Mouse (Mus musculus) limb, embryonic 13.5 days (tissue): ENCODE results near the gene Gm42906. TPM values are rescaled to one million over a fixed set of nuclear protein-coding genes. Genes with fewer than 3 reads are reported as not detected.

ENCODE experiments used
- ATAC-seq: fragments of 200-750 bp; cut with Nextera tagmentation; 2 replicates; pipeline ENCODE4 v1.8.0; 2017; ENCODE audit warnings: low read depth, moderate number of reproducible peaks, moderate TSS enrichment; ENCODE audit not compliant: low FRiP score
- H3K27ac ChIP-seq: fragments of 300-500 bp; sonication (generic); 2 replicates; pipeline ENCODE4 v1.5.1; 2015; ENCODE audit warnings: inconsistent platforms, mild to moderate bottlenecking, moderate library complexity
- H3K27me3 ChIP-seq: fragments of 300-500 bp; sonication (generic); 2 replicates; pipeline ENCODE4 v1.6.1; 2015; ENCODE audit warnings: mild to moderate bottlenecking, inconsistent platforms
- H3K36me3 ChIP-seq: fragments of 300-500 bp; sonication (generic); 2 replicates; pipeline ENCODE4 v1.6.1; 2015; ENCODE audit warnings: inconsistent platforms, mild to moderate bottlenecking, moderate library complexity
- H3K4me1 ChIP-seq: fragments of 300-500 bp; sonication (generic); 2 replicates; pipeline ENCODE4 v1.6.1; 2015; ENCODE audit warnings: inconsistent platforms
- H3K4me2 ChIP-seq: fragments of 300-500 bp; sonication (generic); replicated peaks from 2 replicates; pipeline ENCODE4 v1.6.1; 2015; ENCODE audit warnings: inconsistent platforms, mild to moderate bottlenecking, moderate library complexity
- H3K4me3 ChIP-seq: fragments of 300-500 bp; sonication (generic); 2 replicates; pipeline ENCODE4 v1.5.1; 2015; ENCODE audit warnings: moderate library complexity, mild to moderate bottlenecking, inconsistent platforms
- H3K9ac ChIP-seq: fragments of 300-500 bp; sonication (generic); 2 replicates; pipeline ENCODE4 v1.6.1; 2015; ENCODE audit warnings: mild to moderate bottlenecking, inconsistent platforms
- H3K9me3 ChIP-seq: fragments of 300-500 bp; sonication (generic); 2 replicates; pipeline ENCODE4 v1.6.1; 2016; ENCODE audit warnings: inconsistent platforms
- WGBS: fragments of 180-500 bp; shearing (Covaris S2); methylation state at CpG from one replicate; pipeline ENCODE4 v1.1.7; 2015; 5-methylcytosine and 5-hydroxymethylcytosine counted together
- polyA plus RNA-seq: library from polyadenylated mRNA; unstranded; fragments of >200 nt; fragmentation: Nextera tagmentation; extraction: Ambion mirVana; gene quantifications from 2 replicates; pipeline ENCODE4 v1.2.1, GENCODE M21; 2015

Gene Gm42906
- polyA plus RNA-seq, 1 experiment from 2014 or later, result not detected

- ATAC-seq, result no peak
- peaks cover 23% of the 10 kb centered on the region for H3K4me1 ChIP-seq
- H3K36me3 ChIP-seq, result no peaks in the 10 kb centered on the region
- H3K27ac ChIP-seq, result peak overlapping the region; percentile 23; the same call in 1 of the 2 replicates
- H3K9me3 ChIP-seq, result no peaks in the 10 kb centered on the region
- no peak overlapping the region for H3K9ac ChIP-seq
- H3K4me3 ChIP-seq, result no peak overlapping the region
- WGBS, result 70% methylated on average over 1 of the region's 1 CpGs
- no peaks in the 10 kb centered on the region for H3K27me3 ChIP-seq
- 0 out of 2 replicates have a peak overlapping the region, but pooled peaks have one; percentile 15 for H3K4me2 ChIP-seq
Observed at GRCm38 (mm10) chr5:151173774-151174173, 254.2 kb downstream of the Gm42906 start.

DNA sequence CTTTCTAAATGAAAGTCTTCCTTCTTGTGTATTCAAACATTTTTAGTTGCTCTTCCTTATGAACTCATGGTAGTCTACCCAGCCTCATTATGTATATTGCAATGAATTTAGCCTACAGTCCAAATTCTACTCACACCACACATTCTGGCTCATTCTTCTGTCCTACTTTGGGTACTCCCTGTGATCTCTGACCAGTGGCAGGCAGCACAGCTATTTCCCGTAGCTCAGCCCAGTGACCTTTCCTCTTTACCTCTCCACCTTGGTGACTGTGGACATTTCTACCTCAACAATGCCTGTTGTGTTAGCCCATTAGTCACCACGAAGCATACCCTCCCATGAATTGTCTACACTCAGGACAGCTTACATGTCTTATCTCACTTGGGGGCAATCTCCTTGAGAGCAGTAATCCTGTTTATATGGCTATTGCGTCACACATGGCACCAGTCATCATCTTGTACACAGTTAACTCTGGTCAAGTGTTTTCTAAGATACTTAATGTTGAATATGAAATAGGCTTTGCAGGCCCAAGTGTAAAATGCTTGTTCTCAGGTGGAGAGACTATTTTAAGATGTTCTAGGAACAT is 257.7 kb downstream of the Gm42906 start:
- H3K27ac ChIP-seq, result no peak overlapping the region
- H3K9me3 ChIP-seq, result no peaks in the 10 kb centered on the region
- ATAC-seq, result no peak
- no peak overlapping the region for H3K4me2 ChIP-seq
- H3K4me1 ChIP-seq, result peaks cover 46% of the 10 kb centered on the region
- H3K4me3 ChIP-seq, result no peak overlapping the region
- no peaks in the 10 kb centered on the region for H3K27me3 ChIP-seq
- WGBS, result 80% methylated on average over 3 of the region's 3 CpGs
- H3K9ac ChIP-seq, result no peak overlapping the region
- no peaks in the 10 kb centered on the region for H3K36me3 ChIP-seq

- 93% methylated on average over 3 of the region's 3 CpGs for WGBS
- no peaks in the 10 kb centered on the region for H3K36me3 ChIP-seq
- H3K27ac ChIP-seq, result no peak overlapping the region
- H3K27me3 ChIP-seq, result no peaks in the 10 kb centered on the region
- no peaks in the 10 kb centered on the region for H3K9me3 ChIP-seq
- H3K4me1 ChIP-seq, result peaks cover 43% of the 10 kb centered on the region
- H3K9ac ChIP-seq, result no peak overlapping the region
- no peak overlapping the region for H3K4me2 ChIP-seq
- no peak overlapping the region for H3K4me3 ChIP-seq
- no peak for ATAC-seq
Observed at GRCm38 (mm10) chr5:151168191-151168590, 259.8 kb downstream of the Gm42906 start.

DNA sequence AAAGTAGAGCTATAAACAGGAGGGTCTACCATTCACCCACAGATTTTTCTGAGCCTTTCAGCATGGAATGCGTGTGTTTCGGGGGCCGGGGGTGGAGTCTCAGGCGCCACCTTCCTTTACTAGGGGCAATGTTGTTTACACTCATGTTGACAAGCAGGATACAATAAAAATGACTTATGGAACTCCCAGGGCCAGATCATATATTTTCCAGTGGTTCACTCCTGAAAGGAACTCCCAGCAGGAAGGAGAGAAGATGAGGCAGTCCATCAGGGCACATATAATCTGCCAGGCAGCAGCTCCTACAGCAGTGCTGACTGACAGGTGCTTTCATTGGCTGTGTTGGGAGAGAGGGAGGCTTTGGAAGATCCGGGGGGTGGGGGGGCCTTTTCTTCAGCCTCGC is 260.3 kb downstream of the Gm42906 start:
- Histone ChIP-seq H3K9ac (no peak overlapping the region), H3K4me2 (no peak overlapping the region), H3K4me3 (no peak overlapping the region), H3K36me3 (no peaks in the 10 kb centered on the region), H3K27ac (no peak overlapping the region), H3K9me3 (no peaks in the 10 kb centered on the region), H3K4me1 (peaks cover 43% of the 10 kb centered on the region), H3K27me3 (no peaks in the 10 kb centered on the region)
- no peak for ATAC-seq
- WGBS, result 54% methylated on average over 6 of the region's 6 CpGs

GRCm38 (mm10) chr5:151166266-151166665 is 261.7 kb downstream of the Gm42906 start:
- Histone ChIP-seq H3K27ac (no peak overlapping the region), H3K27me3 (no peaks in the 10 kb centered on the region), H3K4me3 (no peak overlapping the region), H3K9ac (no peak overlapping the region), H3K36me3 (no peaks in the 10 kb centered on the region), H3K9me3 (no peaks in the 10 kb centered on the region), H3K4me2 (no peak overlapping the region), H3K4me1 (peaks cover 43% of the 10 kb centered on the region)
- no peak for ATAC-seq
- 77% methylated on average over 5 of the region's 5 CpGs for WGBS

DNA sequence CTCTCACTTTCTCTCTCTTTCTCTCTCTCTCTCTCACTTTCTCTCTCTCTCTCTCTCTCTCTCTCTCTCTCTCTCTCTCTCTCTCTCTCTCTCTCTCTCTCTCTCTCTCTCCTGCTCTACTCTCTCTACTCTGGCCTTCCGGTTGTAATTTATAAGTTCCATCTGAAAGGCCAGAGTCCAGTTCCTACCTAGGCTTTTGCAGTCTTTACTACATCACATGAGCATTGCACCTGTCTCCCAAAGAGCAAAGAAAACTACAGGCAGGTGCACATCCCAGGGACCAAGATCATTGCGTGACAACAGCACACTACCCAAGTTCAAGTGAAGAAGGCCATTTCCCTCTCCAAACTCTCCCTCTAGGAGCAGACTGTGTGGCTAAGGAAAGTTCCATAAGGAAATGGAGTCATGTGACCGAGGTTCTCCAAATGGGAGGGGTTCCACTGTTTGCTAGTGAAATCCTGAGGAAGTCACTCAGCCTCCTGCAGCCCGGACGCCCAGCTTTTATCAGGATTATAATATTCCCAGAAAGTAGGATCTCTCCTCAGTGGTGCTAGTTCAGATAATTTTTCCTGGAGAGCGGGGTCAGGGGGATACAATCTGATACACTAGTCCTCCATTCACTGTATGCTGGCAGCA is 262.5 kb downstream of the Gm42906 start:
- no peaks in the 10 kb centered on the region for H3K9me3 ChIP-seq
- H3K4me3 ChIP-seq, result no peak overlapping the region
- H3K36me3 ChIP-seq, result no peaks in the 10 kb centered on the region
- WGBS, result 85% methylated on average over 6 of the region's 6 CpGs
- H3K27me3 ChIP-seq, result no peaks in the 10 kb centered on the region
- no peak overlapping the region for H3K4me2 ChIP-seq
- ATAC-seq, result no peak
- H3K4me1 ChIP-seq, result peaks cover 43% of the 10 kb centered on the region
- H3K27ac ChIP-seq, result no peak overlapping the region
- no peak overlapping the region for H3K9ac ChIP-seq

GRCm38 (mm10) chr5:151164815-151165214 is 263.1 kb downstream of the Gm42906 start:
- 70% methylated on average over 4 of the region's 4 CpGs for WGBS
- Histone ChIP-seq H3K4me2 (no peak overlapping the region), H3K9ac (no peak overlapping the region), H3K4me1 (peaks cover 43% of the 10 kb centered on the region), H3K27me3 (no peaks in the 10 kb centered on the region), H3K27ac (no peak overlapping the region; the same call in 1 of the 2 replicates), H3K9me3 (no peaks in the 10 kb centered on the region), H3K36me3 (no peaks in the 10 kb centered on the region), H3K4me3 (no peak overlapping the region)
- ATAC-seq, result no peak

GRCm38 (mm10) chr5:151162642-151163041 is 265.3 kb downstream of the Gm42906 start:
- no peaks in the 10 kb centered on the region for H3K27me3 ChIP-seq
- no peak overlapping the region for H3K4me2 ChIP-seq
- H3K27ac ChIP-seq, result no peak overlapping the region
- peaks cover 33% of the 10 kb centered on the region for H3K4me1 ChIP-seq
- H3K36me3 ChIP-seq, result no peaks in the 10 kb centered on the region
- no peak for ATAC-seq
- H3K9me3 ChIP-seq, result no peaks in the 10 kb centered on the region
- no peak overlapping the region for H3K4me3 ChIP-seq
- H3K9ac ChIP-seq, result no peak overlapping the region
- WGBS, result 91% methylated on average over 3 of the region's 3 CpGs

GRCm38 (mm10) chr5:151155247-151155646 is 272.7 kb downstream of the Gm42906 start:
- H3K27ac ChIP-seq, result no peak overlapping the region; the same call in 1 of the 2 replicates
- WGBS, result 84% methylated on average over 1 of the region's 1 CpGs

GRCm38 (mm10) chr5:151154780-151155179 is 273.2 kb downstream of the Gm42906 start:
- Histone ChIP-seq H3K4me2 (no peak overlapping the region), H3K27ac (no peak overlapping the region; the same call in 1 of the 2 replicates), H3K4me1 (peaks cover 22% of the 10 kb centered on the region), H3K36me3 (no peaks in the 10 kb centered on the region), H3K4me3 (no peak overlapping the region), H3K9me3 (no peaks in the 10 kb centered on the region), H3K27me3 (no peaks in the 10 kb centered on the region), H3K9ac (no peak overlapping the region)
- WGBS, result 36% methylated on average over 3 of the region's 3 CpGs
- no peak for ATAC-seq

More at GRCm38 (mm10) chr5:151155247-151155646, 272.7 kb downstream of the Gm42906 start:
- Histone ChIP-seq H3K27me3 (no peaks in the 10 kb centered on the region), H3K4me3 (no peak overlapping the region), H3K9me3 (no peaks in the 10 kb centered on the region), H3K36me3 (no peaks in the 10 kb centered on the region), H3K4me2 (no peak overlapping the region), H3K9ac (no peak overlapping the region), H3K4me1 (peaks cover 20% of the 10 kb centered on the region)
- no peak for ATAC-seq

- 54% methylated on average over 4 of the region's 4 CpGs for WGBS
- H3K4me3 ChIP-seq, result no peak overlapping the region
Observed at GRCm38 (mm10) chr5:151154030-151154429, 273.9 kb downstream of the Gm42906 start.

DNA sequence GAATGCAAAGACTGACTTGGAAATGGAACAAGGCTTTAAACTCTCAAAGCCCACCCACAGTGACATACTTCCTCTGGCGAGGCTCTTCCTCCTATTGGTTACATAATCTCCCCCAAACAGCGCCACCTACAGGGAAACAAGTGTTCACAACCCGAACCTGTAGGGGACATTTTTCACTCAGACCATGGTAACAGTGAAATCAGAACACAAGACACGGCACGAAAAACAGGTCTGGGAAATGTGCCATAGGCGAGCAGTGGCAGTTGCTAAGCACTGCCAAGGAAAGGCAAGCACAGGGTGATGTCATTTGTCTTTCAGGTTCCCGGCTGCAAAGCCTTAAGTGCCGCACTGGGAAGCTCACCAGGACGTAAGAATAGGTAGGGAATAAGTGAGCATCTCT is 276.4 kb downstream of the Gm42906 start:
- no peak overlapping the region for H3K4me2 ChIP-seq
- no peak overlapping the region for H3K27ac ChIP-seq
- no peaks in the 10 kb centered on the region for H3K36me3 ChIP-seq
- no peak for ATAC-seq
- no peaks in the 10 kb centered on the region for H3K27me3 ChIP-seq
- no peaks in the 10 kb centered on the region for H3K9me3 ChIP-seq
- peaks cover 30% of the 10 kb centered on the region for H3K4me1 ChIP-seq
- WGBS, result 88% methylated on average over 9 of the region's 9 CpGs
- H3K4me3 ChIP-seq, result no peak overlapping the region
- no peak overlapping the region for H3K9ac ChIP-seq

More at GRCm38 (mm10) chr5:151154030-151154429, 273.9 kb downstream of the Gm42906 start:
- no peak for ATAC-seq
- Histone ChIP-seq H3K27ac (no peak overlapping the region), H3K27me3 (no peaks in the 10 kb centered on the region), H3K4me2 (no peak overlapping the region), H3K36me3 (no peaks in the 10 kb centered on the region), H3K4me1 (peaks cover 29% of the 10 kb centered on the region), H3K9me3 (no peaks in the 10 kb centered on the region), H3K9ac (no peak overlapping the region)

GRCm38 (mm10) chr5:151149509-151149908 is 278.5 kb downstream of the Gm42906 start:
- Histone ChIP-seq H3K27me3 (no peaks in the 10 kb centered on the region), H3K9ac (no peak overlapping the region), H3K9me3 (no peaks in the 10 kb centered on the region), H3K4me2 (no peak overlapping the region), H3K4me3 (no peak overlapping the region), H3K27ac (no peak overlapping the region), H3K4me1 (peaks cover 17% of the 10 kb centered on the region), H3K36me3 (no peaks in the 10 kb centered on the region)
- no peak for ATAC-seq
- WGBS, result 18% methylated on average over 8 of the region's 8 CpGs
